Mouse (Mus musculus) lung, postnatal 10 days (tissue): Measurements from ENCODE around the gene Mast1.

Experiments
- DNase-seq: peaks from one replicate; pipeline ENCODE4 v3.0.0; 2021

Mast1 gene

DNA sequence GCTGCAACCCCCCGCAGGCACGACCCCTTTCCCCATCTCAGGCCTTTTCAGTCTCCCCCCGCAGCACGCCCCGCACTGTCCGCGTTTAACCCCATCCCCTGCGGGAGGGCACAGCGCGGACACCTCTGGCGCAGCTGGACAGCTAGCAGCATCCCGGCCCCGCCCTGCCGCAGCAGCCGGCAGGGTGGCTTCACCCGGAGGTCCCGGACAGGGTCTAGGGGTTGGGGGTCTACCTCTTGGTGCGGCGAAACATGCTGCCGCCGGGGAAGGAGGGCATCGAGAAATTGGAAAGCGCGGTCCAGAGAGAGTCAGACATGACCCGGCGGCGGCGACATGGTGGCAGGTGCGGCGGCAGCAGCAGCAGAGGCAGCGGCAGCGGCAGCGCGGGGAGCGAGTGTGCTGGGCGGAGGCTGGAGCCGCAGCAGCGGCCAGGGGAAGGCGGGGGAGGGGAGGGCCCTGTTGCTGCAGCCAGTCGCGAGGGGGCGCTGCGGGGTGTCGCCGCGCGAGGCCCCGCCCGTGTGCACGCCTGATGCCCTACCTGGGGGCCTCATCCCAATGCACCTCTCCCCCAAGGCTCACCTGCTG, at the start of gene Mast1:
TSS of gene Mast1 (minus strand) at position 398 of the 585 bp plus-strand sequence.
- DNase-seq = peak; percentile 69

GRCm38 (mm10) chr8:84986379-84986945, 49.3 kb upstream of the Mast1 start:
- DNase-seq = no peak

- peak; percentile 96 for DNase-seq
These were observed 48.7 kb upstream of the Mast1 start for GRCm38 (mm10) chr8:84985684-84986378.

GRCm38 (mm10) chr8:84985049-84985683, 48.0 kb upstream of the Mast1 start:
- peak; percentile 65 for DNase-seq

DNA sequence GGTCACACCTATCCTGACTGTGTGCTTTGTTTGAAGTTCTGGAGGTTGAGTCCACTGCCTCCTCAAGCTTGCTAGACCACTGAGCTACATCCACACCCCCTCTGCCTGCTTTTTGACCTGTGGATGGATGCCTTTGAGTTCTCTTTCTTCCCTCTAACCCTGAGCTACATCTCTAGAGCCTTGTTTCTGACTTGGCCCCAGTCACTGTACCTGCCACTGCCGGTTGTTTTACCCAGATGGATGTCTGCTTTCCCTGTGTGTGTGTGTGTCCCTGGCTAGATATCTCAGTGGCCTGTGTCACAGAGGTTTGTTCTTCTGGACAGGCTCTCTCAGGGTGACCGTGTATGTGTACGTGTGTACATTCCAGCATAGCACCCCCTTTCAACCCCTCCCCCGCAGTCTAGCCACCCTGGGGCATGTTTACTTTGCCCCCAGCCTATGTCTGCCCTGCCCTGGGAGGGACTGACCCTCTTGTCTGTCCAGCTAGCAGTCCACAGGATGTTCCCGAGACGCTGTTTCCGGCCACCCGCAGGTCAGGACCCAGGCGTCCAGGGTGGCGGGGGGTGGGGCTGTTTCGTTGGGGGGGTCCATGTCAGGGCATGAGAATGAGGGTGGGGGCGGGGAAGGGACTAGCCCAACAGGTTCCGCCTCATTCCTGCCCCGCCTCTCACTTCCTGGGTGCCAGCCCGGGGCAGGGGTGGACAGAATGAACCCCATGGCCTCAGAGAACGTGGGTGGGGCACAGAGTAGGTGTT, 47.3 kb upstream of the Mast1 start:
- DNase-seq = peak; percentile 74

DNA sequence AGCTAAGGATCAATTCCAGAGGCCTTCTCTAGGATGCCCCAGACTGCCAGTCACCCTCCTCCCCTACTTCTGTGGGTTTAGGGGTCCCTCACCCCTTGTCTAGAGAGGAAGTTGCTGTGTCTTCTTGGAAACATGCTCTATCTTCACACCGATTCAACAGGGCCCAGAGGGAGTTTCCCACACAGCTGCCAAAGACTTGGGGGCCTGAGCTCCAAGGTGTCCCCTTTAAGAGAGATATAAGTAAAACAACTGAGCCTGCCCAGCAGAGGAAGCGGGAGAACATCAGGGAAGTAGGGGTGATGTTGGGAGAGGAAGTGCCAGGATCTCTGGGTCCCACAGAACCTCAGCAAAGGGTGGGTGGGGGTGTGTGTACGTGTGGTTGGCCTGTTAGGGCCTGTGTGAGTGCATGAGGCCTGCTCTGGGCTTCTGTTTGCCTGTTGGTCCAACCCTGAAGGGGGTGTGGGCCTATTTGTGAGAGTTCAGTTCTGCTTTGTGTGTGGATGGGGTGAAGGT, 45.4 kb upstream of the Mast1 start:
- no peak for DNase-seq

- no peak for DNase-seq
These were observed 44.7 kb upstream of the Mast1 start for GRCm38 (mm10) chr8:84981644-84982498.

DNA sequence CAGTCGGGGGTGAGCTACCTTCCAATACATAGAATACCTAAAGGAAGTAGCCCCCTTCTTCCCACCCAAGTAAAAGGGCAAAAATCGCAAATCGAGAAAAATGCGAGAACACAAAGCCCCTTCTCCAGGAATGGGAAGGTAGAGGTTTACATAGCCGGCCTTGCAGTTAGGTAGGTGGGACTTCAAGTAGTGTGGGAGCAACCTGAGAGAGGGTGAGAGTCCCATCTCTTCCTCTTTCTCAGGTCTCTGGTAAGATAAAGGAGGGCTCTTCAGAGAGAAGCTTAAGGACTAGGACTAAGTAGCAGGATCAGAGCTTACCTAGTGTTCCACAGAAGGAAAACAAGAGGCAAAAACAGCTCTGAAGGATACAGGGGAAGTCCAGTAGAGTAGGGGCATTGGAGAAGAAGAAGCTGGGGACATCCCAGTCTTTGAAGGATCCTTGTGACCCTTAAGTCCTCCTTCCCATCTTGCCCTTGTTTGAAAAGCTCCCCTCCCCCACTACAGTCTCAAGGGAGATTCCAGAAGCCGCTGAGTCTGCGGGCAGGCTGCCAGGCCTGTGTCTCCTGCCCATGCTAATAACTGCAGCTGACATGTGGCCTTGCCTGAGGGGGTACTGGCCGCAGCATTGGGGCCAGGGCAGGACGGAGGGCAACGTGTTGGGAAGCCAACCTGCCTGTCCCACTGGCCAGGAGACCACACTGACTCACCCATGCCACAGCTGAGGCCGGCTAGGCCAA, 43.6 kb upstream of the Mast1 start:
- peak; percentile 94 for DNase-seq

GRCm38 (mm10) chr8:84979599-84980421, 42.7 kb upstream of the Mast1 start:
- DNase-seq = peak; percentile 97

- DNase-seq = peak; percentile 98
These were observed 41.2 kb upstream of the Mast1 start, which contains the start of gene Junb for GRCm38 (mm10) chr8:84978248-84978940. Gene Junb (minus strand): TSS chr8:84978718.

GRCm38 (mm10) chr8:84977435-84978247, 40.5 kb upstream of the Mast1 start:
- DNase-seq = peak; percentile 80

DNA sequence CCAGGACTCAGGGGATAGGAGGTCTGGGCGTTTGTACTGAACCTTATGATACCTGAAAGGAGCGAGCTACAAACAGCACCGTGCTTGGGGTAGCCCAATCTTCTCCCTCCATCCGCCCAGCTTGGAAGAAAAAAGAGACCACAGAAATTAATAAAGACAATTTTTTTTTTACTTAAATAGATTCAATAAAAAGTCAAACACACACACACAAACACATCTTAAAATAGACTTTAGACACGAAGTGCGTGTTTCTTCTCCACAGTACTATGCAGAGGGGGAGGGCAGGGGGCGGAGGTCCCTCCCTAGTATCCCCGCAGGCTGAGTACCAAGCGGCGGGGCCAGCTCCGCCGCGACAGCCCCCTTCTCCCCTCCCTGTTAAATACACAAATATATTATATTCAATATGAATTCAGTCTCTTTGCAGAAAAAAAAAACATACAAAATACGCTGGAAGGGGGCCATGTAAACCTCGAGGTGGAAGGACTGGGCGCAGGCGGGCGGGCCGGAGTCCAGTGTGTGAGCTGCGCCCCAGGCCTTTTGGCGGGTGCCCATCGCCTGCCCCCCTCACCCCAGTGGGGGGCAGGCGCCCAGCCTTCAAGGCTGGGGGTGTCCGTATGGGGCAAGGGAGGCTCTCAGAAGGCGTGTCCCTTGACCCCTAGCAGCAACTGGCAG, 39.7 kb upstream of the Mast1 start:
- DNase-seq = no peak

- DNase-seq = peak; percentile 98
These were observed 39.0 kb upstream of the Mast1 start for GRCm38 (mm10) chr8:84976031-84976762.

- DNase-seq = peak; percentile 86
These were observed 38.3 kb upstream of the Mast1 start for GRCm38 (mm10) chr8:84975434-84975833.

DNA sequence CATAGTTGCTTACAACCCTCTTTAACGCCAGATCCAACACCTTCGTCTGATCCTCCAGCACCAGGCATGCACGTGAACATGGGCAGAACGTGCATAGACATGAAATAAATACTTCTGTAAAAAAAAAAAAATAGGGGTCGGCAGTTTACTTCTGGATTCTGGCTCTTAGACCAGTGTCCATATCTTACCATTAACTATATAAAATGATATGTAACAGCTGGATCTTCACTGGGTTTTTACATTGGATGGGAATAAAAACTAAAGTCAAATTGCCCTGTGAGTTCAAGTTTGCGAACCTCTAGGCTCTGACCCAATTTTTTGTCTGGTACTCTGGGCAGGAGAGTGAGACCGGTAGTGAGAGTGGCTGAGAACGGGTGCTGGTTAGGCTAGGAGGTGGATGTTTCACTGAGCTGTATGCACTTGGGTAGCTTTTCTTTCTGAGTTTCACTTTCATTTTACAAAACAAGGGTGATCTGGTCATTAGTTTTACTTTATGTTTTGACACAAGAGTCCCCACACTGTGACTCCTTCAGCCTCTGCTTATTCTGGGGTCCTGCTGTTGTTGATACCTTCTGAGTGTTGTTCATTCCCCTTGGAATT, 37.5 kb upstream of the Mast1 start:
- DNase-seq = no peak

GRCm38 (mm10) chr8:84973803-84974542, 36.8 kb upstream of the Mast1 start:
- peak; percentile 79 for DNase-seq
